Mouse (Mus musculus) cortical plate, adult 2 months (tissue): ENCODE measurements around the gene Glis3. TPM values are rescaled to one million over a fixed set of nuclear protein-coding genes. Genes with fewer than 3 reads are reported as not detected.
A peak's percentile ranks its signal among the peaks of the same experiment; 100 is the strongest.

Experiments used
- H3K27ac ChIP-seq: fragments of 200-500 bp; 2 replicates; pipeline ENCODE4 v1.5.1; 2012; ENCODE audit warnings: low read length, control low read depth, inconsistent platforms; ENCODE audit not compliant: insufficient read depth
- H3K4me1 ChIP-seq: fragments of 200-500 bp; 2 replicates; pipeline ENCODE4 v1.6.1; 2011; ENCODE audit warnings: low read length; ENCODE audit not compliant: control insufficient read depth, insufficient read depth
- H3K4me3 ChIP-seq: fragments of 200-500 bp; 2 replicates; pipeline ENCODE4 v1.5.1; 2011; ENCODE audit warnings: mild to moderate bottlenecking, low read length, control low read depth; ENCODE audit not compliant: insufficient read depth
- CTCF ChIP-seq: fragments of 200-500 bp; IDR thresholded peaks from 2 replicates; pipeline ENCODE4 v1.5.1; 2011; ENCODE audit warnings: mild to moderate bottlenecking, control low read depth, low read length; ENCODE audit not compliant: insufficient read depth; ENCODE audit errors: extremely low read depth
- POLR2A ChIP-seq: fragments of 200-500 bp; IDR thresholded peaks from 2 replicates; pipeline ENCODE4 v1.6.1; 2011; ENCODE audit warnings: mild to moderate bottlenecking, low read length, control low read depth; ENCODE audit not compliant: insufficient read depth; ENCODE audit errors: extremely low read depth
- polyA plus RNA-seq: library from polyadenylated mRNA; depleted of rRNA; stranded (reverse); fragments of >200 nt; gene quantifications from 2 replicates; pipeline ENCODE4 v1.2.3, GENCODE M21; 2012

The Glis3 gene
- polyA plus RNA-seq, 1 experiment, result 1.9 TPM

DNA sequence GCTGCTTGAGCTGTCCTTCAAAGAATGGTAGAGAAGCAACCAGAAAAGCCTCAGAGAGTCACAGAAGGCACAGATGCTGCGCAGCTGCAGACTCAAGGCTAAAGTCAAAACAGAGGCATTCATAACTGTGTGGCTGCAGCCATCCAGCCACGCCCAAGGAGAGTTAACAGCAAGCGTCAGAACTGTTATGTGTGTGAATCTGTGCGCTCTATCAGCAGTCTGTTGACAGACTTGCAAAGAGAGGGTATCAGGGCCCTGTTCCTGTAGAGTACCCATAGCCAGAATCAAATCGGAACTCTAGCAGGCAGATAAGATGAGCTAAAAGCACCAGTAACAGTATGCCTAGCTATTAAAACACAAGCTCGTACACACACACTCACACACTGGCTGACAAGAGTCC, 4.5 kb upstream of the Glis3 start:
- Histone ChIP-seq H3K4me3 (no peak overlapping the region), H3K4me1 (no peaks in the 10 kb centered on the region), H3K27ac (no peak overlapping the region)
- TF ChIP-seq CTCF (no peak), POLR2A (no peak)

DNA sequence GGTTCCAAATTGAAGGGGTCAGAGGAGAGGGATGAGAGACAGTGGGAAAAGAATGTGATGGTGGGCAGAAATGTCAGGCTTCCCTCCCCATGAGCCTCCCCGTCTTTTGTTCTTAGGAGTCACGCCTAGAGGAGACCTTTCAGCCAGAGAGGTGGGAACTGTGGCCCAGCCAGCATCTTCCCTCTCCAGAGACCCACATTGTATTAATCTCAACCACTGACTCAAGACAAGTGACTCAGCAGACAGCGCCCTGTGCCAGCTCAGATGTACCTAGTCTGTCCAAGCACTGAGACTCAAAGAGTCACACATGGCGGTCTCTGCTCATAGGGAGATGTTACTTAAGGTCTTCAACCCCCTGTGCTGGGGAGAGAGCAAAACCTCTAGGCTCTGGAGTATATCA, 3.5 kb upstream of the Glis3 start:
- TF ChIP-seq CTCF, result no peak
- TF ChIP-seq POLR2A, result no peak
- H3K4me1 ChIP-seq, result no peaks in the 10 kb centered on the region
- no peak overlapping the region for H3K4me3 ChIP-seq
- H3K27ac ChIP-seq, result no peak overlapping the region

DNA sequence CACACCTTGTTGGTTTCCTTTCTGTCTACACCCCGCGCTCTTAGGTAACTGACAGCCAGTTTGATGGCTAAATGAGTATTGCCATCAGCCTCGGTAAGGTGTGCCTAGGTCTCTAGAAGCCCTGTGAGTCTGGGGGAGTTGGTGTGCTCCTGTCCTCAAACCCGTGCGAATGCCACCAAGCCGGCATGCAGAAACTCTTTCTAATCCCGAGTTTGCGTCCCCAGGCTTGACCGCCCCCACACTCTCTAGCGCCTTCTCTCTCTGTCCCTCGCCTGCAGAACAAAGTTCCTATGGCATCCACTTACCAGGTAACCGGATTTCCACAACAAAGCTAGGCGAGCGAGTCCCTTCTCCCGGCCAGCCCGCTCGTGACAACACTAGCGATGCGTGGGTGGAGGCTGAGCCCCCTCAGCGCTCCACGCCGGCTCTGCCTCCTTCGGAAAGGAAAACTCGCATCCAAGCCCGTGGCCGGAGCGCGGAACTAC, 544 bp downstream of the Glis3 start:
- peak overlapping the region; percentile 41 for H3K4me3 ChIP-seq
- no peaks in the 10 kb centered on the region for H3K4me1 ChIP-seq
- TF ChIP-seq CTCF, result no peak
- TF ChIP-seq POLR2A, result no peak
- H3K27ac ChIP-seq, result no peak overlapping the region

DNA sequence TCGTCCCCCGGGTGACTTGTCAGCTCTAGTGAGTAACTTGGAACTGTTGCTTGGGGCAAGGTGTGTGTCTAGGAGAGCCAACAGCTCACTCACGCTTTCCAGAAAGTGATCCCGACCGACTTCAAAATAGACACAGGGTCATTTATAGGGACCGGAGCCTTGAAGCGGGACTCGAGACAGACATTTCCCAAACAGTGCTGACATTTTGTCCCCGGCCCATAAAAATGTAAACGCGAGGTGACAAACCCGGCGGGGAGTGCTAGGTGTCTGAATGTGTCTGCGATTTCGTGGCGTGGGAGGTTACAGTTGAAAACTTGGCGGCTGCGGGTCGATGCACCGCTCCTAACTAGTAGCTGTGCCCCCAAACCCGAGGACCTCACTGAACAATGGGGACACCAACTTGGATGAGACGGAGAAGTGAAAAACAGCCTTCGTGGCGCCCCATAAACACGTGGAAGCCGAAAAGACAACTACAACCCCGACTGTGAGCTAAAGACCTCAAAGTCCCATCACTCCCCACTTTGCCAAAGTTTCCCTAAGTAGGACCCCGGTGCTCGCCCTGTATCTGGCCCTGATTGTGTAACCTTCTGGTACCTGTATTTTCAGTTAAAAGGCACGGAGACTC, 1.1 kb downstream of the Glis3 start:
- Histone ChIP-seq H3K4me3 (peak overlapping the region; percentile 41), H3K4me1 (no peaks in the 10 kb centered on the region), H3K27ac (no peak overlapping the region)
- TF ChIP-seq POLR2A (no peak), CTCF (no peak)

DNA sequence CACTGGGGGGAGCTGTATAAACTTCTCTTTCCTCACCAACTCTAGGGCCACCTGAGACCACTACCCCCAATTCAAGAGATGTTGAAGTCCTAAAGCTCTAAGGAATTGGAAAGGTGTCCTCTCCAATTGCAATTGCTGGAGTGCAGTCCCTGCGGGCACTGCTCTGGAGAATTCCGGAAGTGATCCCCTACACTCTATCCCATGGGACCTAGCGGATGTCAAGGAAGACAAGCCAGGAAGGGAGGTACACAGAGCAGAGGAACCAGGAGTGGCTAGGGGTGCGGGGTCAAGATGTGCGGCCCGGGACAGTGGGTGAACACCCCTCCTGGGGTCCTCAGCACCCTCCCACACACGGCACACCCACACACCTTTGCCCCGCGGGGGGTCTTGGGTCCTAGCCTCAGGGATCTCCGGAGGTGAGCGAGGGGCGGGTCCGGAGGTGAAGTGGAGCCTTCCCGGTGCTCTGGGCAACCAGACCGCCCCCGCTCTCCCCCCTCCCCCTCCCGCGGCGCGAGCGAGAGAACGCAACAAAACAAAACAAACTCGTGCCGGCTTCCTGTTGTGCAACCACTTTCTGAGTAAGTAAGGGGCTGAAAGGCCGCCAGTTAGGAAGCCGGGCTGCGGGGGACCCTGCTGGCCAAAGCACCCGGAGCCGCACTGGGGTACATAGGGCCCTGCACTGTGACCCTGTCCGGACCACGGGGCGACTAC, 2.0 kb downstream of the Glis3 start:
- Histone ChIP-seq H3K4me3 (peak overlapping the region; percentile 41), H3K4me1 (no peaks in the 10 kb centered on the region), H3K27ac (no peak overlapping the region)
- TF ChIP-seq POLR2A, result no peak
- no peak for TF ChIP-seq CTCF

- Histone ChIP-seq H3K27ac (no peak overlapping the region), H3K4me1 (no peaks in the 10 kb centered on the region), H3K4me3 (peak overlapping the region; percentile 41; the same call in 1 of the 2 replicates)
- no peak for TF ChIP-seq POLR2A
- TF ChIP-seq CTCF, result no peak
These were observed 2.7 kb downstream of the Glis3 start for GRCm38 (mm10) chr19:28677045-28677727.

GRCm38 (mm10) chr19:28663781-28664180, 16.1 kb downstream of the Glis3 start:
- no peak overlapping the region for H3K27ac ChIP-seq
- H3K4me1 ChIP-seq, result no peaks in the 10 kb centered on the region
- TF ChIP-seq POLR2A (no peak), CTCF (no peak)
- no peak overlapping the region for H3K4me3 ChIP-seq

DNA sequence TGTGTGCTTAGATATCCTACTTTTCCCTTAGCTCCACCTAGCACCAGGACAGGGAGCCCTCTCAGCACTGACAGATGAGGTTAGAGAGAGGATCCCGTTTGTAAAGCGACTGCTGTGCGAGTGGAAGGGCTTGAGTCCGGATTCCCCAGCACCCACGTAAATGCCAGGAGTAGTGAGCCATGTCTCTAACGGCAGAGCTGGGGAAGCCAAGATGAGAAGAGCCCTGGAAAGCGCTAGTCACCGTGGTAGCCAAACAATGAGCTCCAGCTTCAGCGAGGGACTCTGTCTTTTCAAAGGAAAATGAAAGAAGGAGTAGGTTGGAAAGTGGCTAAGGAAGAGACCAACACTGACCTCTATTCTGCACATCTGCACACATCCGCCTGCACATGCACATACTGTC, 16.7 kb downstream of the Glis3 start:
- no peak for TF ChIP-seq CTCF
- H3K4me3 ChIP-seq, result no peak overlapping the region
- no peak overlapping the region for H3K27ac ChIP-seq
- no peaks in the 10 kb centered on the region for H3K4me1 ChIP-seq

GRCm38 (mm10) chr19:28662474-28662873, 17.4 kb downstream of the Glis3 start:
- no peak overlapping the region for H3K27ac ChIP-seq
- TF ChIP-seq CTCF (no peak), POLR2A (no peak)
- H3K4me3 ChIP-seq, result no peak overlapping the region

More at GRCm38 (mm10) chr19:28662474-28662873, 17.4 kb downstream of the Glis3 start:
- no peaks in the 10 kb centered on the region for H3K4me1 ChIP-seq
